Mouse (Mus musculus) hindbrain, embryonic 13.5 days (tissue): ENCODE data around the gene Gm26920. TPM values are rescaled to one million over a fixed set of nuclear protein-coding genes. Genes with fewer than 3 reads are reported as not detected.

ENCODE experiments used
- ATAC-seq: fragments of 200-750 bp; cut with Nextera tagmentation; 2 replicates; pipeline ENCODE4 v1.8.0; 2017; ENCODE audit warnings: moderate TSS enrichment; ENCODE audit not compliant: low FRiP score
- H3K27ac ChIP-seq: fragments of 300-500 bp; sonication (generic); 2 replicates; pipeline ENCODE4 v1.5.1; 2015; ENCODE audit warnings: inconsistent platforms, mild to moderate bottlenecking, moderate library complexity
- H3K27me3 ChIP-seq: fragments of 300-500 bp; sonication (generic); 2 replicates; pipeline ENCODE4 v1.6.1; 2015; ENCODE audit warnings: mild to moderate bottlenecking, inconsistent platforms
- H3K36me3 ChIP-seq: fragments of 300-500 bp; sonication (generic); 2 replicates; pipeline ENCODE4 v1.6.1; 2015; ENCODE audit warnings: mild to moderate bottlenecking, inconsistent platforms
- H3K4me1 ChIP-seq: fragments of 300-500 bp; sonication (generic); replicated peaks from 2 replicates; pipeline ENCODE4 v1.6.1; 2015; ENCODE audit warnings: inconsistent platforms
- H3K4me2 ChIP-seq: fragments of 300-500 bp; sonication (generic); 2 replicates; pipeline ENCODE4 v1.6.1; 2015; ENCODE audit warnings: inconsistent platforms, mild to moderate bottlenecking, moderate library complexity
- H3K4me3 ChIP-seq: fragments of 300-500 bp; sonication (generic); 2 replicates; pipeline ENCODE4 v1.5.1; 2015; ENCODE audit warnings: mild to moderate bottlenecking, inconsistent platforms
- H3K9ac ChIP-seq: fragments of 300-500 bp; sonication (generic); 2 replicates; pipeline ENCODE4 v1.6.1; 2015; ENCODE audit warnings: mild to moderate bottlenecking, inconsistent platforms
- H3K9me3 ChIP-seq: fragments of 300-500 bp; sonication (generic); 2 replicates; pipeline ENCODE4 v1.6.1; 2016; ENCODE audit warnings: inconsistent platforms
- WGBS: fragments of 180-500 bp; shearing (Covaris S2); methylation state at CpG from one replicate; pipeline ENCODE4 v1.1.7; 2015; 5-methylcytosine and 5-hydroxymethylcytosine counted together
- polyA plus RNA-seq: library from polyadenylated mRNA; unstranded; fragments of >200 nt; fragmentation: Nextera tagmentation; extraction: Ambion mirVana; gene quantifications from 2 replicates; pipeline ENCODE4 v1.2.1, GENCODE M21; 2015

Gm26920 gene
- polyA plus RNA-seq, 1 experiment from 2014 or later = 1.5 TPM

DNA sequence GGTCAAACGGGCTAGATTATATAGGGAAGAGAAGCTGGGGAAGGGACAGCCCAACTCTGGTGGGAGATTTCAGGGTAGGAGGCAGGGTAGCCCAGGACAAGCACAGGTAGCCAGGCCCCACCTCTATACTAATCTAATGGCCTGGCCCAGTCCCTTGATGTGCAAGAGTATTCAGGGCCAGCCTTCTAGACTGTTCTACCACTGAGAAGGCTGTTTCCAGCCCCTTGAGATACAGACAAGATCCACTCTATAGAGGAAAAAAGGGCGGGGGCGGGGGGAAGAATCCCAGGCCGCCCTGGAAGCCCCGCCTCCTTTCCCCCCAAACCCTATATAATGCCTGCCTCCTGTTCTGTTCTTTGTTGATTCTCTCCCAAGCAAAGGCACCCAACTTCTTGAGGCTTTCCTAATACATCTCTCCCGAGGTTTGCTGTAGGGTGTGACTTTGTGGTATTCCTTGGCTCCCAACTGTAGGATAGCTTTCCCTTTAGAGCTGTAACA is 3.8 kb upstream of the Gm26920 start:
- H3K4me3 ChIP-seq = peak overlapping the region; percentile 64
- no peak for ATAC-seq
- peak overlapping the region; percentile 98 for H3K27ac ChIP-seq
- no peaks in the 10 kb centered on the region for H3K9me3 ChIP-seq
- H3K4me1 ChIP-seq = peaks cover 35% of the 10 kb centered on the region
- peak overlapping the region; percentile 61 for H3K4me2 ChIP-seq
- H3K9ac ChIP-seq = no peak overlapping the region
- H3K36me3 ChIP-seq = peaks cover 15% of the 10 kb centered on the region
- WGBS = 79% methylated on average over 6 of the region's 6 CpGs
- H3K27me3 ChIP-seq = no peaks in the 10 kb centered on the region

DNA sequence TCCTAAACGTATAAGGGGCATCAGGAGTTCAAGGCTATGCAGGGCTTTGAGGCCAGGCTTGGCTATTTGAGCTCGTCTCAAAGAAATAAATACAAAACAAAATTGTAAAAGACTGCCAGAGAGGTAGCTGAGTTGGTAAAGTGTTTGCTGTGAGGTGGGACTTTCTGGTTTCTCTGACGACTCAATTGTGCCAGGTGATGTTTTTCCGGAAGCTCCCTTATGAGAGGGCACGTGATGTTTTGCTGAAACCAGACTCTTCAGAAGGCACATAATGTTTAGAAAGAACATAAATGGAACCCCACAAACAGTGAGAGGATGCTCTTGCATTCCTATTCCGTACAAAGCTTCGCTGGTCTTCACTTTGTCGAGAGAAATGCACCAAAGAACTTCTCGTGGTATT is 2.5 kb upstream of the Gm26920 start:
- Histone ChIP-seq H3K4me2 (no peak overlapping the region), H3K4me3 (no peak overlapping the region), H3K4me1 (peaks cover 44% of the 10 kb centered on the region), H3K9me3 (no peaks in the 10 kb centered on the region), H3K9ac (no peak overlapping the region), H3K36me3 (peaks cover 8% of the 10 kb centered on the region; the same call in 1 of the 2 replicates), H3K27ac (no peak overlapping the region), H3K27me3 (no peaks in the 10 kb centered on the region)
- 80% methylated on average over 9 of the region's 9 CpGs for WGBS
- ATAC-seq = no peak

DNA sequence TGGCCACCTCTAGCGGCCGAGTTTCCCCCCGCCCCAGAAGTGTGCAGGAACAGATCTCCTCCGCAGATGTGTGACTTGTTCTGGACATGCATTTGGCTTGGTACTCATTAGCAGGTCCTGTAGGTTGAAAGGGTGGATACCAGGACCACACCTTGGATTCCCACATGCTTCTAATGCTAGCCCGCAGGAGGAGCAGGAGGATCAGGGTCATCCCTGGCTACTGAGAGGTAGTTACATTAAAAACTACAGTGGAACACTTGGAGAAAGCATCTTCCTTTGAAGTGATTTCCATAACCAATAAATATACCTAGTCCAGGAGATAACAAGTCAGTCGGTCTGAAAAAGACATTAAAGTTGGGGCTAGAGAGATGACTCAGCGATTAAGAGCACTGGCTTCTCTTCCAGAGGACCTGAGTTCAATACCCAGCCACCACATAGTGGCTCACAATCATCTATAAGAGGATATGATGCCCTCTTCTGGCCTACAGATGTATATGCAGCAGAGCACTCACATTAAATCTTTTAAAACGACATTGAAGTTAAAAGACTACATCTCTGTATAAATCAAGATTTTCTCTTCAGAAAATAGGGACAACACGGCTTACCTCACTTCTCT is 868 bp upstream of the Gm26920 start:
- Histone ChIP-seq H3K9me3 (no peaks in the 10 kb centered on the region), H3K36me3 (peaks cover 9% of the 10 kb centered on the region), H3K27me3 (no peaks in the 10 kb centered on the region), H3K27ac (peak overlapping the region; percentile 91), H3K4me1 (peaks cover 36% of the 10 kb centered on the region), H3K4me3 (peak overlapping the region; percentile 65), H3K4me2 (peak overlapping the region; percentile 72), H3K9ac (peak overlapping the region; percentile 75)
- 8% methylated on average over 9 of the region's 9 CpGs for WGBS
- ATAC-seq = peak; percentile 1; the same call in 1 of the 2 replicates

DNA sequence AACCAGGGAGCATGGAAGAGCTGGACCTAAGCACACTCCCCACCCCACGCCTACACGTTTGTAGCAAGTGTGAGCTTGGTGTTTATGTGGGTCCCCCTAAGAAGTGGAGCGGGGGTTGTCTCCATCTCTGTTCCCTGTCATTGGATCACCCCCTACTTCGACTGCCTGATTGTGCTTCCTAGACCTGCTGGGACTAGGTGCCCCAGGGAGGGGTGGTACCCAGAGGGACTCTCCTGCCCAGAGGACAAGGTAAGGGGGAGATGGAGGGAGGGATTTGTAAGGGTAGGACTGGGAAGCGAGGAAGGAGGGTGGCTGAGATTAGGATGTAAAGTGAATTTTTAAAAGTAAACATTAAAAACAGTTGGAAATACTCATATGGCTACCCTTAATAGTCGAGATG is 805 bp downstream of the Gm26920 start:
- 7% methylated on average over 6 of the region's 6 CpGs for WGBS
- no peak for ATAC-seq
- Histone ChIP-seq H3K36me3 (peaks cover 26% of the 10 kb centered on the region), H3K4me3 (peak overlapping the region; percentile 65), H3K4me1 (peaks cover 33% of the 10 kb centered on the region), H3K27me3 (no peaks in the 10 kb centered on the region), H3K27ac (no peak overlapping the region), H3K9me3 (no peaks in the 10 kb centered on the region), H3K4me2 (peak overlapping the region; percentile 72), H3K9ac (peak overlapping the region; percentile 75)

DNA sequence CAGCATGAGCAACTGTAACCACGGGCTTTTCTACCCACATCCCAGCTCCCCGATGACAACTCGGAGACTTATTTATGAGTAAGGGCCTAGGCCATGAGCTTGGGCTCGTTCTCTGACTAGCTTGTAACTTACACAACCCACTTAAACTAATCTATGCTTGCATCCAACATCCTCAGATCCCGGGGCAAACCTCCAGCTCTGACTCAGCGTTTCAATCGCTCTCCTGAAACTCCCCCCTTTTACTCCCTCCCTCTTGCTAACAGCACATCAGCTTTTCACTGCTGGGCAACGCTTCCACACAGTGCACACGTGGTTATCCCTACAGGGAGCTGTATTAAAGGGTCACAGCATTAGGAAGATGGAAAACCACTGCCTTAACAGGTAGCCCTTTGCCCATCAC is 3.7 kb downstream of the Gm26920 start:
- WGBS = 92% methylated on average over 9 of the region's 9 CpGs

DNA sequence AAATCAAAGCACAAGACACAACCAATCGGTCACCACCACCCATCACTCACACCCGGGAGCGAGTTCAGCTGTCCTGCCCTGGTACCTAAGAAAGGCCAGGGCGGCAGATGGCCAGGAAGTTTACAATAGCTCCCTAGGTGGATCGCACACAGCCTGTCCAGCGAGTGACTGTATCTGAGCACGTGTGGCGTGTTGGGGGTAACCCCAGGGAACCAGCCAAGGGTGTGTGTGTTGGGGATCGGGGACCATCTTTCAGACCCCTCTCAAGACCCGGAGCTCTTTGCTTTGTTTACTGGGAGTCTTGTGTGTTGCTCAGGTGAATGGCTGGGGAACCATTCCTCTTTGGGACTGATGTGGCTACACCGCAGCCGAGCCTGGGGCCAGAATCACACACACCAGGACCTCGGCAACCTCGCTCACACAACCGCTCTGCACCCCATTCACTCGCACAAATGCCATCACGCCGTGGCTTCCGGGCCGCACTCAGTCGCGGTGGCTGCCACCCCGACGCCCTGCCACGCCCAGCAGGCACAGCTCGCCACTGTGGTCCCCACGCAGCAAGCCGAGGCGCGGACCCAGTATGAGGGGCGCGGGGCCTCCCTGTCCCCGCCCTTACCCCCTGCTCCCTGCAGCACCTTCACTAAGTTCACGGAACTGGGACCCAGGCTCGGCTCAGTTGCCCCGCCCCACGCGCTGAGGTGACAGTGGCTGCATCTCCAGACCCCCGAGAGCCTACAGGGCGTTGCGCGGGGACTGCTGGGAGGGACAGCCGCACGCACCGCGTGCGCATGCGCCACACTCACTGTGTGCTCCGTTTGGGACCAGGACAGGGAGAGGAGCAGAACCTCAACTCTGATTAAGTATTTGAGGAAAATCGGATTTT is 17.8 kb downstream of the Gm26920 start, which contains the start of gene Zfp82:
Gene Zfp82, minus strand, starts transcription at position 755 of the 883 bp plus-strand sequence.
- ATAC-seq = peak; percentile 95
- Histone ChIP-seq H3K27me3 (no peaks in the 10 kb centered on the region), H3K4me1 (peaks cover 13% of the 10 kb centered on the region), H3K4me3 (peak within 1 kb of the TSS; percentile 89), H3K36me3 (peaks cover 38% of the 10 kb centered on the region), H3K27ac (peak within 1 kb of the TSS; percentile 90), H3K9ac (peak within 1 kb of the TSS; percentile 89), H3K9me3 (no peaks in the 10 kb centered on the region), H3K4me2 (peak within 1 kb of the TSS; percentile 90)
- under 1% methylated on average over 47 of the region's 50 CpGs for WGBS

More for the DNA sequence above, 3.7 kb downstream of the Gm26920 start:
- Histone ChIP-seq H3K4me2 (no peak overlapping the region), H3K4me3 (no peak overlapping the region), H3K27me3 (no peaks in the 10 kb centered on the region), H3K9ac (no peak overlapping the region), H3K4me1 (peaks cover 26% of the 10 kb centered on the region), H3K36me3 (peaks cover 45% of the 10 kb centered on the region), H3K9me3 (no peaks in the 10 kb centered on the region), H3K27ac (no peak overlapping the region)
- ATAC-seq = no peak

DNA sequence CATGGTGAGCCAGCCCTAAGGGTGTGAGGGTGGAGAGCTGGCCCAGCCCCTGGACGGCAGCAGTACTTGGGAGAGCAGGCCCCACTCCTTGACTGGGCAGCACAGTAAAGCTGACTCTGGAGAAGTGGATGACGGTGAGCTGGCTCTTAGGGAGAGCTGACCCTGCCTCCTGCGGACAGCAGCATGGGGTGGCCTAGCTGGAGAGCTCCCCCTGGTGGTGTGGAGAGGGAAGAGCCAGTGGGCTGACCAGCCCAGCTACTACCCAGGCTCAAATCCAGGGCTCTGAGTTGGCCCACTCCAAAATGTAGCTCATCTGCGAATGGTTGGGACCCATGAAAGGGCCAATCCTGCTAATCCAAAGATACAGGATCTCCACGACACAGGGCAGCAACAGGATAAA is 25.6 kb downstream of the Gm26920 start:
- Histone ChIP-seq H3K9ac (no peak overlapping the region), H3K4me1 (no peaks in the 10 kb centered on the region), H3K36me3 (peaks cover 82% of the 10 kb centered on the region), H3K27me3 (no peaks in the 10 kb centered on the region), H3K4me2 (no peak overlapping the region), H3K27ac (no peak overlapping the region), H3K4me3 (no peak overlapping the region), H3K9me3 (no peaks in the 10 kb centered on the region)
- WGBS = 89% methylated on average over 5 of the region's 5 CpGs
- no peak for ATAC-seq

DNA sequence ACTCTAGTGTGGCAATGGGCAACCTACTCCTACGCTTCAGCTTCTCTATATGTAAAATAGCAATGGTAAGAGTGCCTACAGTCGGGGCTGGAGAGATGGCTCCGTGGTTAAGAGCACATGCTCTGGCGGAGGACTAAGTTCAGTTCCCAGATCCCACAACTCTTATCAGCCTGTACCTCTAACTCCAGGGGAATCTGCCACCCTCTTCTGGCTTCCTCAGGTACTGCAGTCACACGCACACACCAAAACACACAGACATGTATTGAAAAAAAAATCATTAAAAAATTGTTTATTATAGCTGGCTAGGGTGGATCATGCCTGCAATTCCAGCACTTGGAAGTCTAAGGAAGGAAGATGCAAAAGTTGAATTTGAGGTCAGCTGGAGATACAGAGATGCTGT is 27.7 kb downstream of the Gm26920 start:
- no peak overlapping the region for H3K4me2 ChIP-seq
- WGBS = 89% methylated on average over 5 of the region's 5 CpGs
- H3K36me3 ChIP-seq = peaks cover 89% of the 10 kb centered on the region
- no peak overlapping the region for H3K4me3 ChIP-seq
- no peaks in the 10 kb centered on the region for H3K4me1 ChIP-seq
- ATAC-seq = no peak
- no peak overlapping the region for H3K27ac ChIP-seq
- H3K9ac ChIP-seq = no peak overlapping the region
- no peaks in the 10 kb centered on the region for H3K9me3 ChIP-seq
- no peaks in the 10 kb centered on the region for H3K27me3 ChIP-seq

DNA sequence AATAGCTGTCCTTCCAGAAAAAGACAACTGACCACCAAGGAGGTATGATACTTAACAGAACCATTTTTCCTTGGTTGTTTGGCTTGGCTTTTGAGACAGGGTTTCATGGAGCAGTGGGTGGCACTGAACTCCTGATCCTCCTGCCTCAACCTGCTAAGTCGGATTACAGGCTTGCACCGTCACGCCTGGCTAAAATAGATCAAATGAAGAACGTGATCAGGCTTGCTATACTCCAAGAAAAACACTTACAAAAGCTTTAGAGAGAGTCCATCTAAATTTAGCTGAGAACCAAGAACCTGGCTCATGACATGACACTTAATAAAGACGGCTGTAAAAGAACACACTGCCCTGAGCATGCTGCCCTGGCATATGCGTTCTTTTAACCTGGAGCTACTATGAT is 29.9 kb downstream of the Gm26920 start:
- H3K4me2 ChIP-seq = no peak overlapping the region
- H3K36me3 ChIP-seq = peaks cover 94% of the 10 kb centered on the region
- no peak for ATAC-seq
- no peak overlapping the region for H3K27ac ChIP-seq
- no peaks in the 10 kb centered on the region for H3K9me3 ChIP-seq
- no peaks in the 10 kb centered on the region for H3K27me3 ChIP-seq
- 87% methylated on average over 6 of the region's 6 CpGs for WGBS
- no peak overlapping the region for H3K4me3 ChIP-seq
- no peaks in the 10 kb centered on the region for H3K4me1 ChIP-seq
- H3K9ac ChIP-seq = no peak overlapping the region

DNA sequence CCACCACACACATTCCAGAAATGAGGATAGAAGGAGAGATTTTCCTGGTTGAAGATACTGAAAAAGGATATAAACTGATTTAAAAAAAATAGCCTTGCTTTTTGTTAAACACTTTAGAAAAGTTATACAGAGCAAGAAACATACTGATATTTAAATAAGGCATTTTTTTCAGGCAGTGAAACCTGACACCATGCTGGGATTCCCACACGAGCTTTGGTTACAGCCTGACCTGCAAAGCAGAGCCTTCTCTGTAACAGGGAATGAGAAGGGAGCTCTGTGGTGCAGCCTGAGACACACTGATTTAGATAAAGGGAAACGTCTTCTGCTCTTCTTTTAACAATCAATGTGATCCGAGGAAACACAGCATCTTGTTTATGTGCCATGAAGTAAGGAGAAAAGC is 36.6 kb downstream of the Gm26920 start:
- Histone ChIP-seq H3K36me3 (peaks cover 42% of the 10 kb centered on the region), H3K4me3 (no peak overlapping the region), H3K27me3 (no peaks in the 10 kb centered on the region), H3K9me3 (no peaks in the 10 kb centered on the region), H3K9ac (no peak overlapping the region), H3K27ac (no peak overlapping the region), H3K4me1 (peaks cover 14% of the 10 kb centered on the region), H3K4me2 (no peak overlapping the region)
- no peak for ATAC-seq
- 16% methylated on average over 3 of the region's 3 CpGs for WGBS

DNA sequence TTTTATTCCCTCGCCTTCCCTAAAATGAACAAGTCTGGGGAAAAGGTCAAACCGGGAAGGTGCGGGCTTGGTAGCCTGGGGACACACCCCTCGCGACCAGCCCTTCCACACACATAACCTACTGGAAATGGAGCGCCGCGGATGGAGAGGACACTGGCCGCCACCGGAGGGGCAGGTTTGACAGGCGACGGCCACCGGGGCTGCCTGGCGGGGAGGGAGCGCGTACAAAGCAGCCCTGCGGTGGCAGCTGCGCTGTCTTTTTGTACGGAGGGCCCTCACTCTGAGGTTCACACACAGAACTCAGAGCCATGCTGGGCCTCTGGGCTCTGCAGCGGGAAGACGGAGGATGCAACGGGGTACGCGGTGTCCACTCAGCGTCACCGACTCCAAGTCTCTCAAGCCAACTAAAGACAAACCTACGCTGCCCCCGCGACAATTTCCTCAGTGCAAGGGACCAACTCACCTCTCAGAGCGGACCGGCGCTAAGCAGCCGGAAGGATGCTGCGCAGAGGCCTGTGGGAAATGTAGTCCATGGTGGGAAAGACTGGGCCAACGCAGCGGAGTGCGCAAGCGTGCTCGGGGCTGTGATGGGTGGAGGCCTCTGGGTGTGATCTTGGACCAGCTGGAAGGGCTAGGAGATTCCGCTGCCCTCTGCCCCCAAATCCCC is 39.2 kb downstream of the Gm26920 start, which contains the start of gene Zfp14:
Gene Zfp14, minus strand, starts transcription at position 499 of the 667 bp plus-strand sequence.
- Histone ChIP-seq H3K4me1 (peaks cover 14% of the 10 kb centered on the region), H3K9ac (peak within 1 kb of the TSS; percentile 89), H3K9me3 (no peaks in the 10 kb centered on the region), H3K36me3 (peaks cover 18% of the 10 kb centered on the region), H3K27me3 (no peaks in the 10 kb centered on the region), H3K4me3 (peak within 1 kb of the TSS; percentile 78), H3K4me2 (peak within 1 kb of the TSS; percentile 74), H3K27ac (peak within 1 kb of the TSS; percentile 95)
- under 1% methylated on average over 40 of the region's 40 CpGs for WGBS
- peak; percentile 98 for ATAC-seq

DNA sequence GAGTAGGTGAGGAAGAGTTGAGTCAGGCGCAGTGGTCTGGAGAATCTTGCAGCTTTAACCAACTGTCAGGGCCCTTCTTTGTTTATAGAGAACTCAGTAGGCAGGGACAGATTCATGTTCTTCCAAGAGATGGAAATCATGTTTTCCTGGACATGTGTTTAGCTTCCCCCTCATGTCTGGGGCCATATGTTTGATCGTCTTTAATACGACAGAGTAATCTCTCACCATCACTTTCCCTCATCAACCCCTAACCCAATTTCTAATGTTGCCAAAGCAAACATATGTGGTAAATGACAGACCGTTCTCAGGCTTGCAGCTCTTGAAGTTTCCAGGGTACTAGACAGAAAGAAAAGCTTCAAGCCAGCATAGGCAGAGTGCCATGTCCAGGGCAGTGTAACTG is 42.1 kb downstream of the Gm26920 start:
- 95% methylated on average over 4 of the region's 4 CpGs for WGBS
- H3K4me2 ChIP-seq = no peak overlapping the region
- ATAC-seq = no peak
- H3K27ac ChIP-seq = no peak overlapping the region
- H3K4me3 ChIP-seq = no peak overlapping the region
- no peak overlapping the region for H3K9ac ChIP-seq
- no peaks in the 10 kb centered on the region for H3K27me3 ChIP-seq
- no peaks in the 10 kb centered on the region for H3K9me3 ChIP-seq
- peaks cover 14% of the 10 kb centered on the region for H3K4me1 ChIP-seq
- peaks cover 16% of the 10 kb centered on the region; the same call in 1 of the 2 replicates for H3K36me3 ChIP-seq
